Mouse (Mus musculus) CH12.LX (cell line): ENCODE measurements around the gene Ninl. TPM values are rescaled to one million over a fixed set of nuclear protein-coding genes. Genes with fewer than 3 reads are reported as not detected.

Source experiments
- DNase-seq: peaks from one replicate; pipeline ENCODE4 v3.0.0-alpha.2; 2013; ENCODE audit errors: extremely low read depth
- H3K27ac ChIP-seq: 2 replicates; pipeline ENCODE4 v1.5.1; 2012; ENCODE audit warnings: low read depth, mild to moderate bottlenecking, control low read depth, moderate library complexity; ENCODE audit not compliant: insufficient read depth
- H3K27me3 ChIP-seq: replicated peaks from 2 replicates; pipeline ENCODE3; 2012; ENCODE audit warnings: inconsistent platforms
- H3K36me3 ChIP-seq, 2 experiments: replicated peaks in 1 of 2; 2 replicates each; pipeline versions ENCODE3 to v1.6.1; 2012; ENCODE audit warnings: inconsistent platforms in 1 of 2, low read length in 1 of 2, mild to moderate bottlenecking in 1 of 2, mixed read lengths in 1 of 2, moderate library complexity in 1 of 2; ENCODE audit not compliant: control insufficient read depth in 1 of 2, insufficient read depth in 1 of 2
- H3K4me1 ChIP-seq, 2 experiments: 2 replicates each; pipeline ENCODE4 v1.6.1; 2012; ENCODE audit warnings: inconsistent platforms in 1 of 2, moderate library complexity in 1 of 2; ENCODE audit not compliant: insufficient read depth in 2 of 2, control insufficient read depth in 1 of 2
- H3K4me2 ChIP-seq: 2 replicates; pipeline ENCODE4 v1.6.1; 2012; ENCODE audit warnings: low read depth, mild to moderate bottlenecking, control low read depth; ENCODE audit not compliant: poor library complexity, insufficient read depth, severe bottlenecking
- H3K4me3 ChIP-seq, 3 experiments: fragments of 150-350 bp in 1 of 3; sonication (generic) in 1 of 3; replicated peaks in 1 of 3; 2 replicates each; pipeline versions ENCODE3 to v1.5.1; 2011 to 2012; ENCODE audit warnings: low read depth in 2 of 3, low read length in 2 of 3, mild to moderate bottlenecking in 2 of 3, moderate library complexity in 2 of 3, control low read depth in 1 of 3, improper control_type of control experiment in 1 of 3, inconsistent platforms in 1 of 3, mixed read lengths in 1 of 3; ENCODE audit not compliant: poor library complexity in 1 of 3
- H3K79me2 ChIP-seq: replicated peaks from 2 replicates; pipeline ENCODE4 v1.6.1; 2012; ENCODE audit warnings: mild to moderate bottlenecking, moderate library complexity; ENCODE audit not compliant: control insufficient read depth, poor library complexity, insufficient read depth, severe bottlenecking; ENCODE audit errors: extremely low read depth
- H3K9ac ChIP-seq: 2 replicates; pipeline ENCODE4 v1.6.1; 2012; ENCODE audit warnings: low read depth, mild to moderate bottlenecking, control low read depth, moderate library complexity; ENCODE audit not compliant: insufficient read depth
- H3K9me3 ChIP-seq: replicated peaks from 2 replicates; pipeline ENCODE3; 2012; ENCODE audit warnings: low read length, inconsistent platforms, mixed read lengths
- CTCF ChIP-seq, 2 experiments: IDR thresholded peaks in 1 of 2; conservative IDR thresholded peaks in 1 of 2; 2 replicates each; pipeline ENCODE4 v1.5.1; 2011 to 2012; ENCODE audit warnings: low read depth in 2 of 2, low read length in 2 of 2, improper control_type of control experiment in 1 of 2, inconsistent platforms in 1 of 2, mild to moderate bottlenecking in 1 of 2, moderate library complexity in 1 of 2
- ETS1 ChIP-seq: conservative IDR thresholded peaks from 2 replicates; pipeline ENCODE4 v1.6.1; 2012; ENCODE audit warnings: low read depth, mild to moderate bottlenecking, inconsistent platforms, low read length, improper control_type of control experiment, moderate library complexity
- JUN ChIP-seq: IDR thresholded peaks from 2 replicates; pipeline ENCODE4 v1.6.1; 2011; ENCODE audit warnings: low read depth, mild to moderate bottlenecking, low read length, improper control_type of control experiment, moderate library complexity; ENCODE audit not compliant: insufficient read depth
- KAT2A ChIP-seq: IDR thresholded peaks from 2 replicates; pipeline ENCODE4 v1.6.1; 2012; ENCODE audit warnings: low read length, improper control_type of control experiment, inconsistent platforms; ENCODE audit not compliant: insufficient replicate concordance
- MXI1 ChIP-seq: IDR thresholded peaks from 2 replicates; pipeline ENCODE4 v1.6.1; 2011; ENCODE audit warnings: mild to moderate bottlenecking, low read depth, low read length, improper control_type of control experiment
- NELFE ChIP-seq: IDR thresholded peaks from 2 replicates; pipeline ENCODE4 v1.6.1; 2011; ENCODE audit warnings: low read depth, low read length, improper control_type of control experiment
- NRF1 ChIP-seq: IDR thresholded peaks from 2 replicates; pipeline ENCODE4 v1.6.1; 2014; ENCODE audit warnings: low read depth, mild to moderate bottlenecking, inconsistent platforms, low read length, improper control_type of control experiment, moderate library complexity
- RAD21 ChIP-seq: IDR thresholded peaks from 2 replicates; pipeline ENCODE4 v1.6.1; 2011; ENCODE audit warnings: low read depth, mild to moderate bottlenecking, low read length, improper control_type of control experiment, moderate library complexity
- RCOR1 ChIP-seq: conservative IDR thresholded peaks from 2 replicates; pipeline ENCODE4 v1.6.1; 2012; ENCODE audit warnings: low read depth, mild to moderate bottlenecking, inconsistent platforms, low read length, improper control_type of control experiment
- SMC3 ChIP-seq: IDR thresholded peaks from 2 replicates; pipeline ENCODE4 v1.6.1; 2011; ENCODE audit warnings: low read depth, low read length, improper control_type of control experiment
- TCF12 ChIP-seq: IDR thresholded peaks from 2 replicates; pipeline ENCODE4 v1.6.1; 2014; ENCODE audit warnings: low read depth, mild to moderate bottlenecking, inconsistent platforms, low read length, improper control_type of control experiment
- ZC3H11A ChIP-seq: IDR thresholded peaks from 2 replicates; pipeline ENCODE4 v1.6.1; 2012; ENCODE audit warnings: low read depth, mild to moderate bottlenecking, inconsistent platforms, low read length, improper control_type of control experiment
- ZKSCAN1 ChIP-seq: IDR thresholded peaks from 2 replicates; pipeline ENCODE4 v1.6.1; 2012; ENCODE audit warnings: low read depth, inconsistent platforms, low read length, improper control_type of control experiment, borderline replicate concordance
- ZMIZ1 ChIP-seq: IDR thresholded peaks from 2 replicates; pipeline ENCODE4 v1.6.1; 2012; ENCODE audit warnings: low read depth, mild to moderate bottlenecking, inconsistent platforms, low read length, improper control_type of control experiment
- dilution Hi-C: fragments of 300-500 bp; cut with MboI; formaldehyde crosslinking; loops from 2 replicates; pipeline ENCODE4 v1.14.3; 2020; ENCODE audit warnings: low sequenced_read_pairs; ENCODE audit not compliant: extremely low pct_unique_long_range_greater_than_20kb, extremely low pct_ligation_motif_present
- in situ Hi-C: fragments of 300-500 bp; cut with MboI; formaldehyde crosslinking; loops from 3 replicates; pipeline ENCODE4 v1.14.3; 2019; ENCODE audit warnings: low sequenced_read_pairs, low pct_ligation_motif_present, low pct_unique_long_range_greater_than_20kb, mixed read lengths
- polyA plus RNA-seq: library from polyadenylated mRNA; unstranded; fragments of >175 nt; gene quantifications from 2 replicates; pipeline ENCODE4 v1.2.1, GENCODE M21; 2012; ENCODE audit warnings: low read depth; ENCODE audit not compliant: insufficient read length
- total RNA-seq, 2 experiments: library from RNA; depleted of rRNA; stranded (reverse); fragments of 300-350 nt in 1 of 2; fragments of >200 nt in 1 of 2; gene quantifications; 2 replicates each; pipeline ENCODE4 v1.2.3; 2012 to 2014

Ninl gene
- total and polyA plus RNA-seq, 3 experiments = 1.8 to 6.6 (median 3.5) TPM

GRCm38 (mm10) chr2:150973401-150974115, 65.6 kb downstream of the Ninl start:
- H3K4me2 ChIP-seq = no peak overlapping the region
- peaks cover 1 to 9% of the 10 kb centered on the region in 2 experiments for H3K36me3 ChIP-seq
- peaks cover 2 to 5% of the 10 kb centered on the region in 2 experiments; a peak in 1 of 4 replicates for H3K4me1 ChIP-seq
- in situ Hi-C loops = no loop called here
- H3K27me3 ChIP-seq = no peaks in the 10 kb centered on the region
- no peaks in the 10 kb centered on the region for H3K79me2 ChIP-seq
- DNase-seq = no peak
- dilution Hi-C loops = no loop called here
- H3K9me3 ChIP-seq = no peaks in the 10 kb centered on the region
- TF ChIP-seq RCOR1 (no peak), ZMIZ1 (no peak), MXI1 (no peak), KAT2A (no peak), TCF12 (no peak), CTCF (conservative IDR thresholded peaks at IDR 0.05 in 1 of 2, IDR thresholded peaks at IDR 0.05 in 1 of 2; ENCODE audit: low read depth in 2 of 2, low read length in 2 of 2) (no peak), NELFE (no peak), ZKSCAN1 (no peak), NRF1 (no peak), JUN (no peak), RAD21 (no peak), ETS1 (no peak)
- no peak overlapping the region for H3K9ac ChIP-seq
- no peak overlapping the region for H3K27ac ChIP-seq
- H3K4me3 ChIP-seq = no peak overlapping the region

GRCm38 (mm10) chr2:150972681-150973080, 66.5 kb downstream of the Ninl start:
- no peak for DNase-seq
- H3K9ac ChIP-seq = no peak overlapping the region

More at GRCm38 (mm10) chr2:150972681-150973080, 66.5 kb downstream of the Ninl start:
- no peaks in the 10 kb centered on the region for H3K9me3 ChIP-seq
- H3K27me3 ChIP-seq = no peaks in the 10 kb centered on the region
- TF ChIP-seq JUN (no peak), ZC3H11A (no peak), SMC3 (no peak), NELFE (no peak)
- peaks cover 3 to 11% of the 10 kb centered on the region in 2 experiments for H3K36me3 ChIP-seq
- dilution Hi-C loops = no loop called here
- H3K79me2 ChIP-seq = no peaks in the 10 kb centered on the region
- in situ Hi-C loops = no loop called here
- H3K4me2 ChIP-seq = no peak overlapping the region
- H3K4me3 ChIP-seq = no peak overlapping the region
- H3K27ac ChIP-seq = no peak overlapping the region
- H3K4me1 ChIP-seq = peaks cover 2 to 5% of the 10 kb centered on the region in 2 experiments; a peak in 1 of 4 replicates
